Comparison of ENCODE assay signal across 28 mouse cellular contexts in genomic region chr11:20902910-20903309, GRCm38 (mm10).
"Had no signal": no experiment of that assay in that cellular context is flagged by ENCODE, and none has a peak within 500 bp of the region (broad histone marks: within the 10 kb centered on the region; RNA-seq: fewer than 3 reads in every experiment).

No protein-coding gene starts in this region.

- DNase-seq: gastrocnemius, adult 2 months; gastrocnemius, postnatal 10 days; gastrocnemius, postnatal 25 days; heart, adult 18-20 months; heart, postnatal 14 days; heart, postnatal 4 days; kidney, adult 18-20 months; kidney, adult 9 months; kidney, postnatal 14 days; kidney, postnatal 4 days; liver; liver, embryonic 13.5 days had no signal

- H3K4me1 ChIP-seq: hindbrain, embryonic 12.5 days; limb, embryonic 12.5 days had no signal

- H3K9me3 ChIP-seq: heart, embryonic 13.5 days; heart, embryonic 15.5 days; hindbrain, embryonic 12.5 days; intestine, embryonic 15.5 days; limb, embryonic 10.5 days; limb, embryonic 12.5 days; liver, embryonic 13.5 days; liver, embryonic 15.5 days had no signal

- H3K36me3 ChIP-seq: heart, embryonic 13.5 days; heart, embryonic 15.5 days; hindbrain, embryonic 12.5 days; intestine, embryonic 15.5 days; limb, embryonic 10.5 days; limb, embryonic 12.5 days; liver, embryonic 13.5 days; liver, embryonic 15.5 days had no signal

- H3K9ac ChIP-seq: heart, embryonic 13.5 days; heart, embryonic 15.5 days; hindbrain, embryonic 12.5 days; hindbrain, embryonic 14.5 days; intestine, embryonic 15.5 days; limb, embryonic 12.5 days; liver, embryonic 13.5 days; liver, embryonic 15.5 days had no signal

- H3K4me2 ChIP-seq: heart, embryonic 11.5 days; heart, embryonic 13.5 days; heart, embryonic 15.5 days; hindbrain, embryonic 12.5 days; hindbrain, embryonic 14.5 days; intestine, embryonic 15.5 days; limb, embryonic 12.5 days; liver, embryonic 11.5 days; liver, embryonic 13.5 days; liver, embryonic 15.5 days had no signal

- ATAC-seq: forebrain, embryonic 16.5 days; hindbrain, embryonic 16.5 days; inflammation-experienced regulatory T-cells, adult 6 months; intestine, embryonic 15.5 days; intestine, postnatal 0 days had no signal

- H3K27me3 ChIP-seq: heart, embryonic 13.5 days; heart, embryonic 15.5 days; hindbrain, embryonic 12.5 days; intestine, embryonic 15.5 days; limb, embryonic 12.5 days had no signal

- H3K4me3 ChIP-seq: gastrocnemius, adult 2 months; heart, embryonic 13.5 days; heart, embryonic 15.5 days; hindbrain, embryonic 12.5 days; intestine, embryonic 15.5 days; layer of hippocampus, adult 2 months; left cerebral cortex, adult 2 months; limb, embryonic 10.5 days; limb, embryonic 12.5 days; liver, embryonic 13.5 days; liver, embryonic 15.5 days had no signal

- H3K27ac ChIP-seq: gastrocnemius, adult 2 months; heart, embryonic 13.5 days; heart, embryonic 15.5 days; hindbrain, embryonic 12.5 days; hindbrain, embryonic 14.5 days; intestine, embryonic 15.5 days; layer of hippocampus, adult 2 months; left cerebral cortex, adult 2 months; limb, embryonic 10.5 days; limb, embryonic 12.5 days; liver, embryonic 13.5 days; liver, embryonic 15.5 days had no signal
